Mouse (Mus musculus) C2C12 (cell line): ENCODE measurements around the gene Eif3g. TPM values are rescaled to one million over a fixed set of nuclear protein-coding genes. Genes with fewer than 3 reads are reported as not detected.

ENCODE experiments used
- H3K27me3 ChIP-seq: one replicate; pipeline ENCODE4 v1.6.1; 2011; ENCODE audit not compliant: control insufficient read depth, insufficient read depth, insufficient read length
- H3K36me3 ChIP-seq: one replicate; pipeline ENCODE4 v1.6.1; 2011; ENCODE audit not compliant: control insufficient read depth, insufficient read depth
- H3K4me3 ChIP-seq: one replicate; pipeline ENCODE4 v1.5.1; 2011; ENCODE audit warnings: mild to moderate bottlenecking, control low read depth; ENCODE audit not compliant: poor library complexity, insufficient read depth, severe bottlenecking
- H3K79me2 ChIP-seq: one replicate; pipeline ENCODE4 v1.6.1; 2011; ENCODE audit not compliant: control insufficient read depth, insufficient read depth
- H3K79me3 ChIP-seq: one replicate; pipeline ENCODE4 v1.6.1; 2011; ENCODE audit warnings: low read depth, control low read depth
- H3ac ChIP-seq: one replicate; pipeline ENCODE3; 2011; ENCODE audit warnings: low read depth; ENCODE audit not compliant: control insufficient read depth, insufficient read length
- CEBPB ChIP-seq: IDR thresholded peaks from one replicate; pipeline ENCODE4 v1.6.1; 2011; ENCODE audit warnings: low read depth, mild to moderate bottlenecking, control low read depth, moderate library complexity
- CTCF ChIP-seq: IDR thresholded peaks from one replicate; pipeline ENCODE4 v1.5.1; 2011; ENCODE audit not compliant: control insufficient read depth, insufficient read depth, insufficient read length
- FOSL1 ChIP-seq: IDR thresholded peaks from one replicate; pipeline ENCODE4 v1.8.0; 2011; ENCODE audit warnings: mild to moderate bottlenecking, low read length; ENCODE audit not compliant: poor library complexity, insufficient read depth, severe bottlenecking
- MAX ChIP-seq: IDR thresholded peaks from one replicate; pipeline ENCODE4 v1.6.1; 2011; ENCODE audit warnings: mild to moderate bottlenecking, control low read depth
- MYOD1 ChIP-seq: IDR thresholded peaks from one replicate; pipeline ENCODE4 v1.6.1; 2011; ENCODE audit warnings: low read depth; ENCODE audit not compliant: control insufficient read depth, insufficient read length
- MYOG ChIP-seq: IDR thresholded peaks from one replicate; pipeline ENCODE4 v1.6.1; 2011; ENCODE audit not compliant: control insufficient read depth, insufficient read length; ENCODE audit errors: extremely low read depth
- USF1 ChIP-seq: IDR thresholded peaks from one replicate; pipeline ENCODE4 v1.6.1; 2011; ENCODE audit warnings: low read depth, mild to moderate bottlenecking, control low read depth, moderate library complexity
- polyA plus RNA-seq: library from polyadenylated mRNA; unstranded; fragments of >200 nt; fragmentation: generic; extraction: Trizol; gene quantifications from one replicate; pipeline ENCODE4 v1.2.1, GENCODE M21; 2012; ENCODE audit warnings: missing spikeins

The Eif3g gene
- polyA plus RNA-seq, 1 experiment: 247 TPM

DNA sequence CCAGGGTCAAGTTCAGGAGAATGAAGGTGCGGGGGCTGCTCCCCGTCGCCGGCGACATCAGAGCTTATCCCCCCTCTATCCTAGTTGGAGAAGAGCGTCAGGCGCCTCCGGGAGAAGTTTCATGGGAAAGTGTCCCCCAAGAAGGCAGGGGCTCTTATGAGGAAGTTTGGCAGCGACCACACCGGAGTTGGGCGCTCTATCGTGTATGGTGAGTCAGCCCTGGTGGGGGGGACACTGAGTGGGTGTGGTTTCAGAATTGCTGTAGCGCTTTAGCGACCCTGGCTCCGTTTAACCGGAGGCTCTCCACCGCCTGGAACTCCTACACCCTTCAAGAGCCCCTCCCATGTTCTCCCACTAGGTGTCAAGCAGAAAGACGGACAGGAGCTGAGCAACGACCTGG is 29.2 kb downstream of the Eif3g start:
- Histone ChIP-seq H3K27me3 (no peaks in the 10 kb centered on the region), H3K4me3 (peak overlapping the region; percentile 34), H3K79me2 (no peaks in the 10 kb centered on the region), H3K36me3 (no peaks in the 10 kb centered on the region), H3K79me3 (no peaks in the 10 kb centered on the region), H3ac (no peak overlapping the region)
- no peak for TF ChIP-seq MYOG
- no peak for TF ChIP-seq CEBPB
- TF ChIP-seq FOSL1: no peak
- TF ChIP-seq MAX: no peak
- no peak for TF ChIP-seq USF1
- no peak for TF ChIP-seq CTCF
- no peak for TF ChIP-seq MYOD1

DNA sequence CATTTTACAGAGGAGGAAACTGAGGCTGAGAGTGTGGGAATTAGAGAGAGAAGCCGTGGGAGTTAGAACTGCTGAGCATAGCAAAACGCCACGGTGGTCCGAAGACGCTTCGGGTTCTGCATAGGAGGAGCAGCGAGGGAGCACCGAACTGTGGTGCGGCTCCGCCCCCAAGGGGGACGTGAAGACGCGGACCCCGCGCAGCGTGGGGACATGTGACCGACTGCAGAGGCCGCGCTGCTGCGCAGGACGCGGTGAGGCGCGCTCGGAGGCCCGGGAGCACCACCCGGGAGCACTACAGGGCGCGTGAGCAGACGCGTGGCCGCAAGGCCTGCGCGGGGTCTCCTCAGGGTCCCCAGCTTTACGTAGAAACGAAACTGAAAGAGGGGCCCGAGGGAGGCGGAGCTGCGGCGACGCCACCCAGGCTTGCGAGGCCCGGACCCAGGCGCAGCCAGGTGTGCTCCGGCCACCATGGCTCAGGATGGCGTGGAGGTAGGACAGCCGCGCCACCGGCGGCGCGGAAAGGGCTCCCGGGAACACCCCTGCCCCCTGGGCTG is 29.9 kb downstream of the Eif3g start, which contains the start of gene A230050P20Rik:
Gene A230050P20Rik, plus strand, starts transcription at position 195 of the 554 bp plus-strand sequence.
- H3ac ChIP-seq: peak within 1 kb of the TSS; percentile 81
- no peaks in the 10 kb centered on the region for H3K79me2 ChIP-seq
- H3K27me3 ChIP-seq: no peaks in the 10 kb centered on the region
- H3K79me3 ChIP-seq: no peaks in the 10 kb centered on the region
- peak within 1 kb of the TSS; percentile 34 for H3K4me3 ChIP-seq
- H3K36me3 ChIP-seq: no peaks in the 10 kb centered on the region
- TF ChIP-seq MYOD1 (no peak), USF1 (peak; percentile 75)

DNA sequence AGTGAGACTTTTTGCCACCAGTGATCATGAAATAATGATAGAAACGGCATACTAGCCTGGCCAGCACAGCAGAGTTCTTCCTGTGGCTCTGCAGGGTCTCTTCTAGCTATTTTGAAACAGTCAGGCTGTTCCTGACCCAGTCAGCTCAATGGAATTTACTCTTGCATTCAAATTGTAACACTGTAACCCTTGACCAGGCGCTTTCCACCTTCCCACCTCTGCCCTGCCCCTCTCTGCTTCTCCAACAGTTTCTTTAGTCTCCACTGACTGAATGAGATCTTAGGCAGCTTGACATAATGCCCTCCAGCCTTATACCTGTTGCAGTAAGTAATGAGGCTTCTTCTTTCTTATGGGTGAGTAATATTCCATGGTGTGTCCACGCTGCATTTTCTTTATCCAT is 31.5 kb downstream of the Eif3g start:
- H3K79me2 ChIP-seq: no peaks in the 10 kb centered on the region
- H3K27me3 ChIP-seq: no peaks in the 10 kb centered on the region
- no peak overlapping the region for H3ac ChIP-seq
- H3K4me3 ChIP-seq: no peak overlapping the region
- H3K79me3 ChIP-seq: no peaks in the 10 kb centered on the region
- H3K36me3 ChIP-seq: no peaks in the 10 kb centered on the region
- TF ChIP-seq CTCF (no peak), FOSL1 (no peak), MYOD1 (no peak), CEBPB (no peak), USF1 (no peak), MAX (no peak), MYOG (no peak)

DNA sequence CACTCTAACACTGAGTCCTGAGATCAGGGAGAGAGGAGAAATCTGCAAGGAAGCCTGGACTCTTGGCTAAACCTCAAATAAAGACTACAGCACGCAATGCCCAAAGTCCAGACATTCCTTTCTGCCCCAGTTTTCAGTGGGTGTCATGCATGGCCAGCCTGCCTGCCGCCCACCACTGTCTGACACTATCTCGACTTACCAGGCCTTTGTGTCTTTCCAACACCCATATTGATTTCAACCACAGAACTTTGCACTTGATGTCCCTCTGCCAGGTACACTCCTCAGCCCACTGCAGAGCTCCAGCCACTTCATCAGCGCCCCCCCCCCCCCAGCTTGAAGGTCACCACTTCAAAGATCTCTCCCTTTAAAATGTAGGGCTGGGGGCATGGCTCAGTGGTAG is 36.2 kb downstream of the Eif3g start:
- TF ChIP-seq FOSL1 (no peak), MAX (no peak), USF1 (no peak), MYOG (no peak), CTCF (no peak), MYOD1 (no peak), CEBPB (no peak)
- H3K36me3 ChIP-seq: no peaks in the 10 kb centered on the region
- H3K4me3 ChIP-seq: no peak overlapping the region
- no peak overlapping the region for H3ac ChIP-seq
- H3K27me3 ChIP-seq: peaks cover 3% of the 10 kb centered on the region
- no peaks in the 10 kb centered on the region for H3K79me2 ChIP-seq
- H3K79me3 ChIP-seq: no peaks in the 10 kb centered on the region

DNA sequence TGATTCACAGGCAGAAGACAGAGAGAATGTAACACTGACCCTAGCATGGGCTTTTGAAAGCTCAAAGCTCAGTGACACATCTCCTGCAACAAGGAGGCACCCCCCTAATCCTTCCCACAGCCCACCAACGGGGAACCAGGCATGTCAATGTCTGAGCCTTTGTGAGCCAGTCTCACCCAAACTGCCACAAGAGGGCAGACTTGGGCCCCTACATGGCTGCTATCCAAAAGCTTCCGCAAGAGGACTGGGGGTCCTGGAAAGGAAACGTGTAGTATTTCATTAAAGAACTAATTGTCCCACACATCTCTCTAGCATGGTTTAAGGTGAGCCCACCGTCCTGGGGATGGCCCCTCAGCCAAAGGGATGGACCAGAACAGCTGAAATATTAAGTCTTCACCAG is 36.6 kb downstream of the Eif3g start:
- H3K4me3 ChIP-seq: no peak overlapping the region
- no peaks in the 10 kb centered on the region for H3K36me3 ChIP-seq
- TF ChIP-seq FOSL1 (no peak), MYOD1 (no peak), CEBPB (no peak), USF1 (no peak), MYOG (no peak), MAX (no peak), CTCF (no peak)
- H3K27me3 ChIP-seq: peaks cover 3% of the 10 kb centered on the region
- H3K79me2 ChIP-seq: no peaks in the 10 kb centered on the region
- H3ac ChIP-seq: no peak overlapping the region
- peaks cover 2% of the 10 kb centered on the region for H3K79me3 ChIP-seq

DNA sequence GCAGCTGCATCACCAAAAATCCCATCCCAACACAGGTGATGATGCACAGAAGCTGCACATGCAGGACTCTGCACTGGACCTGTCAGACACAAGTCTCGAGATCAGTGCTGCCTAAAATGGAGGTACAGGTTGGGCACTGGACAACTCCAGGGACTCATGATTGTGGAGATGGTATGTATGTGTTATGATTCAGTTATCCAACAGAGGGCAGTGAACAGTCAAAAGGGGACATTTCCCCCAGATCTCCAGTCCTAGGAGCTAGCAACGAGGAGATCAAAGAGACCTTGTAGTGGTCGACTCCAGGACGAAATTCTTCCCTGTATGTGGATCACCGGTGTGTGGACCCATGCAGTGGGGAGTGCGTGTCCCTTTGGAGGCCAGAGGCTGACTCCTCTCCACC is 38.5 kb downstream of the Eif3g start:
- Histone ChIP-seq H3K4me3 (no peak overlapping the region), H3K27me3 (peaks cover 9% of the 10 kb centered on the region)

More for the DNA sequence above, 38.5 kb downstream of the Eif3g start:
- TF ChIP-seq MYOD1 (no peak), USF1 (no peak), CEBPB (no peak), MYOG (no peak), CTCF (no peak), FOSL1 (no peak), MAX (no peak)
- H3ac ChIP-seq: no peak overlapping the region
- no peaks in the 10 kb centered on the region for H3K79me2 ChIP-seq
- peaks cover 2% of the 10 kb centered on the region for H3K79me3 ChIP-seq
- no peaks in the 10 kb centered on the region for H3K36me3 ChIP-seq
